Mouse (Mus musculus) limb, embryonic 11.5 days (tissue): ENCODE results near the gene Rab1b. TPM values are rescaled to one million over a fixed set of nuclear protein-coding genes. Genes with fewer than 3 reads are reported as not detected.
A peak's percentile ranks its signal among the peaks of the same experiment; 100 is the strongest.

Experiments used
- ATAC-seq: fragments of 200-750 bp; cut with Nextera tagmentation; 2 replicates; pipeline ENCODE4 v1.8.0; 2017; ENCODE audit warnings: low read depth; ENCODE audit not compliant: insufficient number of reproducible peaks, low FRiP score, low TSS enrichment
- DNase-seq: peaks from one replicate; pipeline ENCODE4 v3.0.0-alpha.2; 2015; ENCODE audit warnings: low spot score
- H3K27ac ChIP-seq: fragments of 300-500 bp; sonication (generic); replicated peaks from 2 replicates; pipeline ENCODE4 v1.5.1; 2014; ENCODE audit warnings: low read depth, mild to moderate bottlenecking, low read length
- H3K27me3 ChIP-seq: fragments of 300-500 bp; sonication (generic); 2 replicates; pipeline ENCODE4 v1.6.1; 2014; ENCODE audit warnings: mild to moderate bottlenecking, low read length, mixed read lengths; ENCODE audit not compliant: control insufficient read depth, insufficient read depth
- H3K36me3 ChIP-seq: fragments of 300-500 bp; sonication (generic); 2 replicates; pipeline ENCODE4 v1.6.1; 2014; ENCODE audit warnings: mild to moderate bottlenecking, low read length, moderate library complexity, mixed read lengths; ENCODE audit not compliant: control insufficient read depth, insufficient read depth
- H3K4me1 ChIP-seq: fragments of 300-500 bp; sonication (generic); 2 replicates; pipeline ENCODE4 v1.6.1; 2014; ENCODE audit warnings: low read length, mixed read lengths; ENCODE audit not compliant: control insufficient read depth, insufficient read depth
- H3K4me2 ChIP-seq: fragments of 300-500 bp; sonication (generic); 2 replicates; pipeline ENCODE4 v1.6.1; 2014; ENCODE audit warnings: low read depth, mild to moderate bottlenecking, moderate library complexity; ENCODE audit not compliant: severe bottlenecking
- H3K4me3 ChIP-seq: fragments of 300-500 bp; sonication (generic); 2 replicates; pipeline ENCODE4 v1.5.1; 2014; ENCODE audit warnings: low read depth, low read length
- H3K9ac ChIP-seq: fragments of 300-500 bp; sonication (generic); 2 replicates; pipeline ENCODE4 v1.6.1; 2014; ENCODE audit warnings: mild to moderate bottlenecking, low read length
- H3K9me3 ChIP-seq: fragments of 300-500 bp; sonication (generic); 2 replicates; pipeline ENCODE4 v1.6.1; 2016; ENCODE audit warnings: low read length; ENCODE audit not compliant: control insufficient read depth
- WGBS: fragments of 180-500 bp; shearing (Covaris S2); extraction: QIAGEN DNeasy Blood & Tissue Kit; methylation state at CpG from one replicate; pipeline ENCODE4 v1.1.7; 2014; 5-methylcytosine and 5-hydroxymethylcytosine counted together
- polyA plus RNA-seq: library from polyadenylated mRNA; unstranded; fragments of >200 nt; fragmentation: Nextera tagmentation; extraction: Ambion mirVana; gene quantifications from 2 replicates; pipeline ENCODE4 v1.2.1, GENCODE M21; 2014

Gene Rab1b
- polyA plus RNA-seq, 1 experiment from 2014 or later, result 244 TPM

- no peak overlapping the region; the same call in 1 of the 2 replicates for H3K27ac ChIP-seq
- H3K4me1 ChIP-seq, result peaks cover 6% of the 10 kb centered on the region; the same call in 1 of the 2 replicates
- ATAC-seq (0 out of 2 replicates have a peak, but pooled peaks have one; percentile 1), DNase-seq (no peak)
- WGBS, result 38% methylated on average over 5 of the region's 5 CpGs
- H3K27me3 ChIP-seq, result no peaks in the 10 kb centered on the region
- no peak overlapping the region for H3K9ac ChIP-seq
- no peaks in the 10 kb centered on the region for H3K9me3 ChIP-seq
- no peak overlapping the region for H3K4me2 ChIP-seq
- no peak overlapping the region for H3K4me3 ChIP-seq
- peaks cover 19% of the 10 kb centered on the region; the same call in 1 of the 2 replicates for H3K36me3 ChIP-seq
Measured at GRCm38 (mm10) chr19:5108271-5108575, 1.4 kb upstream of the Rab1b start.

- no peak overlapping the region for H3K9ac ChIP-seq
- H3K9me3 ChIP-seq, result no peaks in the 10 kb centered on the region
- peaks cover 6% of the 10 kb centered on the region; the same call in 1 of the 2 replicates for H3K4me1 ChIP-seq
- DNase-seq, result no peak
- H3K36me3 ChIP-seq, result peaks cover 19% of the 10 kb centered on the region; the same call in 1 of the 2 replicates
- ATAC-seq, result peak; percentile 2; the same call in 1 of the 2 replicates
- no peak overlapping the region for H3K4me3 ChIP-seq
- 76% methylated on average over 18 of the region's 18 CpGs for WGBS
- H3K4me2 ChIP-seq, result no peak overlapping the region
- H3K27me3 ChIP-seq, result no peaks in the 10 kb centered on the region
- H3K27ac ChIP-seq, result no peak overlapping the region
Measured at GRCm38 (mm10) chr19:5107556-5108270, 841 bp upstream of the Rab1b start.

GRCm38 (mm10) chr19:5106074-5106473, 798 bp downstream of the Rab1b start:
- DNase-seq (no peak), ATAC-seq (no peak)
- Histone ChIP-seq H3K4me3 (peak overlapping the region; percentile 83), H3K36me3 (peaks cover 25% of the 10 kb centered on the region; the same call in 1 of the 2 replicates), H3K4me2 (peak overlapping the region; percentile 89), H3K27me3 (no peaks in the 10 kb centered on the region), H3K27ac (peak overlapping the region; percentile 84), H3K4me1 (peaks cover 6% of the 10 kb centered on the region; the same call in 1 of the 2 replicates), H3K9ac (peak overlapping the region; percentile 89), H3K9me3 (no peaks in the 10 kb centered on the region)
- 16% methylated on average over 9 of the region's 9 CpGs for WGBS

- Histone ChIP-seq H3K9me3 (no peaks in the 10 kb centered on the region), H3K36me3 (peaks cover 21% of the 10 kb centered on the region), H3K9ac (peak within 1 kb of the TSS; percentile 88), H3K4me3 (peak within 1 kb of the TSS; percentile 69), H3K4me2 (peak within 1 kb of the TSS; percentile 98), H3K27me3 (no peaks in the 10 kb centered on the region), H3K27ac (peak within 1 kb of the TSS; percentile 30; the same call in 1 of the 2 replicates), H3K4me1 (peaks cover 39% of the 10 kb centered on the region)
- 3% methylated on average over 46 of the region's 48 CpGs for WGBS
- DNase-seq (peak; percentile 81), ATAC-seq (no peak; the same call in 1 of the 2 replicates)
Measured at GRCm38 (mm10) chr19:5098363-5099143, 8.3 kb downstream of the Rab1b start, which contains the start of gene Cnih2. TSS of gene Cnih2 (minus strand) at chr19:5098521.

- H3K4me2 ChIP-seq, result peak overlapping the region; percentile 98
- DNase-seq (peak; percentile 44), ATAC-seq (no peak; the same call in 1 of the 2 replicates)
- H3K9ac ChIP-seq, result peak overlapping the region; percentile 88
- no peaks in the 10 kb centered on the region for H3K27me3 ChIP-seq
- WGBS, result 4% methylated on average over 30 of the region's 31 CpGs
- peak overlapping the region; percentile 6; the same call in 1 of the 2 replicates for H3K27ac ChIP-seq
- H3K4me3 ChIP-seq, result peak overlapping the region; percentile 69
- peaks cover 39% of the 10 kb centered on the region for H3K4me1 ChIP-seq
- no peaks in the 10 kb centered on the region for H3K9me3 ChIP-seq
- peaks cover 21% of the 10 kb centered on the region for H3K36me3 ChIP-seq
Measured at GRCm38 (mm10) chr19:5097521-5098362, 9.1 kb downstream of the Rab1b start.

GRCm38 (mm10) chr19:5095887-5096474, 10.9 kb downstream of the Rab1b start:
- Histone ChIP-seq H3K4me1 (peaks cover 39% of the 10 kb centered on the region), H3K27ac (no peak overlapping the region), H3K27me3 (no peaks in the 10 kb centered on the region), H3K4me3 (no peak overlapping the region), H3K9me3 (no peaks in the 10 kb centered on the region), H3K36me3 (peaks cover 18% of the 10 kb centered on the region), H3K4me2 (0 out of 2 replicates have a peak overlapping the region, but pooled peaks have one; percentile 0), H3K9ac (no peak overlapping the region; the same call in 1 of the 2 replicates)
- ATAC-seq, result no peak
- WGBS, result 19% methylated on average over 9 of the region's 9 CpGs
- no peak for DNase-seq

GRCm38 (mm10) chr19:5094746-5095417, 12.0 kb downstream of the Rab1b start:
- peaks cover 15% of the 10 kb centered on the region for H3K36me3 ChIP-seq
- WGBS, result 47% methylated on average over 11 of the region's 11 CpGs
- DNase-seq (no peak), ATAC-seq (peak; percentile 13; the same call in 1 of the 2 replicates)
- no peaks in the 10 kb centered on the region for H3K27me3 ChIP-seq
- peaks cover 39% of the 10 kb centered on the region for H3K4me1 ChIP-seq
- H3K4me2 ChIP-seq, result peak overlapping the region; percentile 3; the same call in 1 of the 2 replicates
- no peak overlapping the region for H3K27ac ChIP-seq
- H3K9ac ChIP-seq, result no peak overlapping the region
- H3K9me3 ChIP-seq, result no peaks in the 10 kb centered on the region
- H3K4me3 ChIP-seq, result no peak overlapping the region
